Mouse (Mus musculus) kidney, adult 2 months (tissue): ENCODE measurements around the gene Rnh1. TPM values are rescaled to one million over a fixed set of nuclear protein-coding genes. Genes with fewer than 3 reads are reported as not detected.

ENCODE experiments used
- DNase-seq: peaks from one replicate; pipeline ENCODE4 v3.0.0; 2021
- H3K27ac ChIP-seq: fragments of 200-500 bp; 2 replicates; pipeline ENCODE4 v1.5.1; 2012; ENCODE audit warnings: low read depth, low read length, control low read depth, inconsistent platforms; ENCODE audit not compliant: insufficient read depth
- H3K27me3 ChIP-seq: fragments of 200-500 bp; replicated peaks from 2 replicates; pipeline ENCODE4 v1.6.1; 2012; ENCODE audit warnings: mild to moderate bottlenecking, moderate library complexity, low read length, inconsistent platforms; ENCODE audit not compliant: control insufficient read depth, insufficient read depth
- H3K36me3 ChIP-seq: fragments of 200-500 bp; 2 replicates; pipeline ENCODE4 v1.6.1; 2012; ENCODE audit warnings: mild to moderate bottlenecking, moderate library complexity, low read length, inconsistent platforms; ENCODE audit not compliant: control insufficient read depth, insufficient read depth
- H3K4me1 ChIP-seq: fragments of 200-500 bp; 2 replicates; pipeline ENCODE4 v1.6.1; 2011; ENCODE audit warnings: low read length; ENCODE audit not compliant: control insufficient read depth, insufficient read depth
- H3K4me3 ChIP-seq: fragments of 200-500 bp; 2 replicates; pipeline ENCODE4 v1.5.1; 2011; ENCODE audit warnings: mild to moderate bottlenecking, low read depth, low read length, control low read depth; ENCODE audit not compliant: insufficient read depth
- CTCF ChIP-seq: fragments of 200-500 bp; conservative IDR thresholded peaks from 2 replicates; pipeline ENCODE4 v1.5.1; 2011; ENCODE audit warnings: low read depth, mild to moderate bottlenecking, control low read depth, low read length, moderate library complexity, mixed read lengths; ENCODE audit not compliant: insufficient read depth, insufficient read length
- POLR2A ChIP-seq: fragments of 200-500 bp; IDR thresholded peaks from one replicate; pipeline ENCODE4 v1.6.1; 2011; ENCODE audit warnings: low read depth, low read length, control low read depth
- WGBS: fragments of 180-500 bp; shearing (Covaris S2); methylation state at CpG from one replicate; pipeline ENCODE4 v1.1.7; 2018; 5-methylcytosine and 5-hydroxymethylcytosine counted together
- polyA plus RNA-seq: library from polyadenylated mRNA; depleted of rRNA; stranded (reverse); fragments of >200 nt; gene quantifications from 2 replicates; pipeline ENCODE4 v1.2.3, GENCODE M21; 2012

Gene Rnh1
- polyA plus RNA-seq, 1 experiment = 190 TPM

GRCm38 (mm10) chr7:141193348-141193856 is 20.7 kb upstream of the Rnh1 start:
- no peaks in the 10 kb centered on the region for H3K27me3 ChIP-seq
- H3K36me3 ChIP-seq = peaks cover 2% of the 10 kb centered on the region; the same call in 1 of the 2 replicates
- no peak for TF ChIP-seq POLR2A
- TF ChIP-seq CTCF = no peak
- peaks cover 8% of the 10 kb centered on the region; the same call in 1 of the 2 replicates for H3K4me1 ChIP-seq
- under 1% methylated on average over 43 of the region's 43 CpGs for WGBS
- H3K4me3 ChIP-seq = peak overlapping the region; percentile 77
- H3K27ac ChIP-seq = peak overlapping the region; percentile 33
- DNase-seq = peak; percentile 56

GRCm38 (mm10) chr7:141192776-141193347 is 20.2 kb upstream of the Rnh1 start:
- 28% methylated on average over 12 of the region's 12 CpGs for whole genome bisulfite sequencing

GRCm38 (mm10) chr7:141191796-141192685 is 19.4 kb upstream of the Rnh1 start:
- Histone ChIP-seq H3K36me3 (peaks cover 2% of the 10 kb centered on the region; the same call in 1 of the 2 replicates), H3K4me3 (no peak overlapping the region), H3K27me3 (no peaks in the 10 kb centered on the region), H3K4me1 (peaks cover 8% of the 10 kb centered on the region; the same call in 1 of the 2 replicates), H3K27ac (no peak overlapping the region)
- DNase-seq = no peak
- TF ChIP-seq CTCF (no peak), POLR2A (no peak)
- 83% methylated on average over 24 of the region's 24 CpGs for WGBS

More at GRCm38 (mm10) chr7:141192776-141193347, 20.2 kb upstream of the Rnh1 start:
- no peaks in the 10 kb centered on the region for H3K27me3 ChIP-seq
- H3K36me3 ChIP-seq = peaks cover 2% of the 10 kb centered on the region; the same call in 1 of the 2 replicates
- DNase-seq = no peak
- TF ChIP-seq POLR2A (no peak), CTCF (no peak)
- H3K4me3 ChIP-seq = peak overlapping the region; percentile 77
- peak overlapping the region; percentile 33; the same call in 1 of the 2 replicates for H3K27ac ChIP-seq
- H3K4me1 ChIP-seq = peaks cover 8% of the 10 kb centered on the region; the same call in 1 of the 2 replicates

GRCm38 (mm10) chr7:141191036-141191435 is 18.4 kb upstream of the Rnh1 start:
- WGBS = 70% methylated on average over 14 of the region's 14 CpGs
- Histone ChIP-seq H3K27ac (0 out of 2 replicates have a peak overlapping the region, but pooled peaks have one; percentile 1), H3K36me3 (peaks cover 2% of the 10 kb centered on the region; the same call in 1 of the 2 replicates), H3K27me3 (no peaks in the 10 kb centered on the region), H3K4me3 (no peak overlapping the region), H3K4me1 (peaks cover 8% of the 10 kb centered on the region; the same call in 1 of the 2 replicates)
- no peak for TF ChIP-seq CTCF
- TF ChIP-seq POLR2A = no peak
- DNase-seq = peak; percentile 71

GRCm38 (mm10) chr7:141190220-141190619 is 17.6 kb upstream of the Rnh1 start:
- H3K36me3 ChIP-seq = peaks cover 2% of the 10 kb centered on the region; the same call in 1 of the 2 replicates
- H3K4me1 ChIP-seq = peaks cover 8% of the 10 kb centered on the region; the same call in 1 of the 2 replicates
- H3K27me3 ChIP-seq = no peaks in the 10 kb centered on the region
- DNase-seq = no peak
- 85% methylated on average over 3 of the region's 3 CpGs for WGBS
- H3K27ac ChIP-seq = no peak overlapping the region
- H3K4me3 ChIP-seq = no peak overlapping the region
- TF ChIP-seq POLR2A (no peak), CTCF (no peak)

GRCm38 (mm10) chr7:141188733-141189132 is 16.1 kb upstream of the Rnh1 start:
- TF ChIP-seq POLR2A = no peak
- TF ChIP-seq CTCF = no peak
- WGBS = 82% methylated on average over 3 of the region's 3 CpGs
- Histone ChIP-seq H3K36me3 (peaks cover 2% of the 10 kb centered on the region; the same call in 1 of the 2 replicates), H3K27me3 (no peaks in the 10 kb centered on the region), H3K4me1 (peaks cover 5% of the 10 kb centered on the region; the same call in 1 of the 2 replicates), H3K4me3 (no peak overlapping the region), H3K27ac (no peak overlapping the region)
- no peak for DNase-seq
